Mouse (Mus musculus): ENCODE measurements around the gene Pi16. TPM values are rescaled to one million over a fixed set of nuclear protein-coding genes. Genes with fewer than 3 reads are reported as not detected.
A peak's percentile ranks its signal among the peaks of the same experiment; 100 is the strongest.

Pi16 gene
- polyA plus RNA-seq, 1 experiment from 2014 or later: 0.73 TPM

GRCm38 (mm10) chr17:29305871-29306270 is 11.6 kb upstream of the Pi16 start:
- Histone ChIP-seq H3K4me2 (replicated peaks; ENCODE audit: low read depth) (no peak overlapping the region), H3K4me3 (ENCODE audit: low read depth, low read length) (no peak overlapping the region), H3K36me3 (ENCODE audit: control insufficient read depth, insufficient read depth) (peaks cover 13% of the 10 kb centered on the region), H3K9ac (ENCODE audit: low read depth, low read length) (no peak overlapping the region), H3K9me3 (ENCODE audit: control insufficient read depth) (no peaks in the 10 kb centered on the region), H3K27ac (ENCODE audit: low read depth, low read length) (no peak overlapping the region), H3K4me1 (replicated peaks; ENCODE audit: control insufficient read depth, insufficient read depth, low read length) (no peaks in the 10 kb centered on the region), H3K27me3 (replicated peaks; ENCODE audit: control insufficient read depth, insufficient read depth, low read length) (no peaks in the 10 kb centered on the region)
- WGBS: 66% methylated on average over 7 of the region's 7 CpGs
- no peak for TF ChIP-seq CTCF (IDR thresholded peaks at IDR 0.05; ENCODE audit: low read depth)
- no peak for ATAC-seq

- Histone ChIP-seq H3K27ac (ENCODE audit: low read depth, low read length) (no peak overlapping the region), H3K36me3 (ENCODE audit: control insufficient read depth, insufficient read depth) (no peaks in the 10 kb centered on the region), H3K4me2 (replicated peaks; ENCODE audit: low read depth) (no peak overlapping the region), H3K9me3 (ENCODE audit: control insufficient read depth) (no peaks in the 10 kb centered on the region), H3K9ac (ENCODE audit: low read depth, low read length) (no peak overlapping the region), H3K4me3 (ENCODE audit: low read depth, low read length) (no peak overlapping the region), H3K4me1 (replicated peaks; ENCODE audit: control insufficient read depth, insufficient read depth, low read length) (no peaks in the 10 kb centered on the region), H3K27me3 (replicated peaks; ENCODE audit: control insufficient read depth, insufficient read depth, low read length) (no peaks in the 10 kb centered on the region)
- TF ChIP-seq CTCF (IDR thresholded peaks at IDR 0.05; ENCODE audit: low read depth): no peak
- 75% methylated on average over 21 of the region's 21 CpGs for WGBS
- no peak for ATAC-seq
Observed at GRCm38 (mm10) chr17:29310056-29310623, 7.3 kb upstream of the Pi16 start.

DNA sequence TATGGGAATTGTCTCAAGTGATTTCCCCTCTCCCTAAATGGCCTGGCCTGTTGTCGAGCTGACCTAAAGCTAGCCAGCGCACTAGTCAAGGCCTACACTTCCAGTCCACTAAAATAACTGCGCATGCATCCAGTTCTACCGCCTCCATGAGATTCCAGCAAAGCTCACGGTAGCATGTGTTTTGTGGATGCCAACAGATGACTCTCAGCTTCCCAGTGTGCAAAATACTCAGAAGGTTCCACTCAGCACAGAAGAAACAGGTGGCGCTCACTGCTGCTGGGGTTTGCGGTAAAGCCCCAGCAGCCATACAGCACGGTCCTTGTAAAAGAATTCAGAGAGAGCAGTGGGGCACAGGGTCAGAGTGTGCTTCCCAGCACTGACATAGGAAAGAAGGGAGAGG is 5.9 kb upstream of the Pi16 start:
- H3K9ac ChIP-seq (ENCODE audit: low read depth, low read length): no peak overlapping the region
- WGBS: 88% methylated on average over 8 of the region's 8 CpGs
- H3K4me1 ChIP-seq (replicated peaks; ENCODE audit: control insufficient read depth, insufficient read depth, low read length): no peaks in the 10 kb centered on the region
- no peak for TF ChIP-seq CTCF (IDR thresholded peaks at IDR 0.05; ENCODE audit: low read depth)
- H3K4me2 ChIP-seq (replicated peaks; ENCODE audit: low read depth): no peak overlapping the region
- no peaks in the 10 kb centered on the region for H3K36me3 ChIP-seq (ENCODE audit: control insufficient read depth, insufficient read depth)
- no peaks in the 10 kb centered on the region for H3K9me3 ChIP-seq (ENCODE audit: control insufficient read depth)
- no peaks in the 10 kb centered on the region for H3K27me3 ChIP-seq (replicated peaks; ENCODE audit: control insufficient read depth, insufficient read depth, low read length)
- no peak overlapping the region for H3K27ac ChIP-seq (ENCODE audit: low read depth, low read length)
- no peak overlapping the region for H3K4me3 ChIP-seq (ENCODE audit: low read depth, low read length)
- no peak for ATAC-seq

DNA sequence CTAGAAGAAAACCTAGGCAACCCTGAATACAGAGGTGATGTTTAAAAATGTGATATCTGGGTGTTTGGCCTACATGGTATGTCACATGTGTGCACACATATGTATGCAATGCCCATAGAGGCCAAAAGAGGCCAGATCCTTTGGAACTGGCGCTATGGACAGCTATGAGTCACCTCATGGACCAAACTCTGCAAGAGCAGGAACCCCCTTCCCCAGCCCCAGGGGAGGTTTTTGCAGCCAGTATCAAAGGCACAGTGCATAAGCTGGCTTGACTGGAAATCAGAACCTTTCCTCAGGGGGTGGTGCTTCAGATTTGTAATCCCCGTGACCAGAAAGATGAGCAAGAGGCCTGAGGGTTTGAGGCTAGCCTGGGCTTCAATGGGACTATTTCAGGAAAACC is 5.4 kb upstream of the Pi16 start:
- no peak overlapping the region for H3K27ac ChIP-seq (ENCODE audit: low read depth, low read length)
- 89% methylated on average over 2 of the region's 2 CpGs for WGBS
- no peak overlapping the region for H3K4me2 ChIP-seq (replicated peaks; ENCODE audit: low read depth)
- H3K9ac ChIP-seq (ENCODE audit: low read depth, low read length): no peak overlapping the region
- H3K4me1 ChIP-seq (replicated peaks; ENCODE audit: control insufficient read depth, insufficient read depth, low read length): no peaks in the 10 kb centered on the region
- no peak overlapping the region for H3K4me3 ChIP-seq (ENCODE audit: low read depth, low read length)
- no peaks in the 10 kb centered on the region for H3K36me3 ChIP-seq (ENCODE audit: control insufficient read depth, insufficient read depth)
- H3K9me3 ChIP-seq (ENCODE audit: control insufficient read depth): no peaks in the 10 kb centered on the region
- no peak for TF ChIP-seq CTCF (IDR thresholded peaks at IDR 0.05; ENCODE audit: low read depth)
- ATAC-seq: no peak
- H3K27me3 ChIP-seq (replicated peaks; ENCODE audit: control insufficient read depth, insufficient read depth, low read length): no peaks in the 10 kb centered on the region

GRCm38 (mm10) chr17:29313300-29313699 is 4.2 kb upstream of the Pi16 start:
- peak; percentile 43 for TF ChIP-seq CTCF (IDR thresholded peaks at IDR 0.05; ENCODE audit: low read depth)
- Histone ChIP-seq H3K9ac (ENCODE audit: low read depth, low read length) (no peak overlapping the region), H3K36me3 (ENCODE audit: control insufficient read depth, insufficient read depth) (no peaks in the 10 kb centered on the region), H3K4me1 (replicated peaks; ENCODE audit: control insufficient read depth, insufficient read depth, low read length) (no peaks in the 10 kb centered on the region), H3K4me2 (replicated peaks; ENCODE audit: low read depth) (no peak overlapping the region), H3K27ac (ENCODE audit: low read depth, low read length) (no peak overlapping the region), H3K27me3 (replicated peaks; ENCODE audit: control insufficient read depth, insufficient read depth, low read length) (no peaks in the 10 kb centered on the region), H3K9me3 (ENCODE audit: control insufficient read depth) (no peaks in the 10 kb centered on the region), H3K4me3 (ENCODE audit: low read depth, low read length) (no peak overlapping the region)
- ATAC-seq: no peak

GRCm38 (mm10) chr17:29315672-29316465 is 1.6 kb upstream of the Pi16 start:
- H3K9me3 ChIP-seq (ENCODE audit: control insufficient read depth): no peaks in the 10 kb centered on the region
- H3K4me1 ChIP-seq (replicated peaks; ENCODE audit: control insufficient read depth, insufficient read depth, low read length): no peaks in the 10 kb centered on the region
- H3K4me2 ChIP-seq (replicated peaks; ENCODE audit: low read depth): no peak overlapping the region
- no peak overlapping the region for H3K9ac ChIP-seq (ENCODE audit: low read depth, low read length)
- no peaks in the 10 kb centered on the region for H3K36me3 ChIP-seq (ENCODE audit: control insufficient read depth, insufficient read depth)
- H3K27ac ChIP-seq (ENCODE audit: low read depth, low read length): no peak overlapping the region
- no peak for TF ChIP-seq CTCF (IDR thresholded peaks at IDR 0.05; ENCODE audit: low read depth)
- 52% methylated on average over 9 of the region's 9 CpGs for WGBS
- no peak overlapping the region for H3K4me3 ChIP-seq (ENCODE audit: low read depth, low read length)
- no peaks in the 10 kb centered on the region for H3K27me3 ChIP-seq (replicated peaks; ENCODE audit: control insufficient read depth, insufficient read depth, low read length)
- no peak for ATAC-seq
